In genomic region chr8:72415252-72415651, GRCm38 (mm10) we compare ENCODE assay signal across 14 mouse cellular contexts. TPM values are rescaled to one million over a fixed set of nuclear protein-coding genes. Genes with fewer than 3 reads are reported as not detected.
DNase-seq lines count a peak whose midpoint lies in the region; ATAC-seq and TF ChIP-seq lines count a peak whose summit lies in the region.
"Had no signal": no experiment of that assay in that cellular context is flagged by ENCODE, and none has a peak within 500 bp of the region (broad histone marks: within the 10 kb centered on the region; RNA-seq: fewer than 3 reads in every experiment).

No protein-coding gene starts in this region.

- peaks cover 13% of the 10 kb centered on the region; the same call in 1 of the 2 replicates for H3K36me3 ChIP-seq in embryonic facial prominence, embryonic 13.5 days
- peaks cover 58% of the 10 kb centered on the region for H3K36me3 ChIP-seq in embryonic facial prominence, embryonic 10.5 days (replicated peaks)
- H3K36me3 ChIP-seq in intestine, embryonic 15.5 days: 0 out of 2 replicates have a peak, but pooled peaks cover 3% of the 10 kb centered on the region
- H3K36me3 ChIP-seq in intestine, postnatal 0 days (ENCODE audit: control insufficient read depth, insufficient read depth): no peaks in the 10 kb centered on the region; the same call in 1 of the 2 replicates

- peaks cover 71% of the 10 kb centered on the region for H3K4me1 ChIP-seq in embryonic facial prominence, embryonic 13.5 days
- H3K4me1 ChIP-seq in embryonic facial prominence, embryonic 10.5 days: peaks cover 56% of the 10 kb centered on the region
- H3K4me1 ChIP-seq in intestine, embryonic 15.5 days (replicated peaks): peaks cover 40% of the 10 kb centered on the region
- peaks cover 13% of the 10 kb centered on the region; the same call in 1 of the 2 replicates for H3K4me1 ChIP-seq in intestine, postnatal 0 days (replicated peaks; ENCODE audit: control insufficient read depth, insufficient read depth, low read length)

- ATAC-seq in embryonic facial prominence, embryonic 13.5 days (ENCODE audit: insufficient number of reproducible peaks, insufficient read depth, low FRiP score, low TSS enrichment, low read depth): no peak
- ATAC-seq in intestine, embryonic 15.5 days: 0 out of 2 replicates have a peak, but pooled peaks have one; percentile 5
- ATAC-seq in intestine, postnatal 0 days: no peak
- 0 out of 2 replicates have a peak, but pooled peaks have one; percentile 16 for ATAC-seq in megakaryocyte-erythroid progenitor cell, adult 5-6 weeks (replicated peaks; ENCODE audit: low FRiP score, low TSS enrichment, poor library complexity, severe bottlenecking)
- no peak for ATAC-seq in inflammation-experienced regulatory T-cells, adult 6 months
- ATAC-seq: forebrain, embryonic 15.5 days had no signal

- no peak for DNase-seq in embryonic facial prominence, embryonic 10.5 days (ENCODE audit: low spot score)
- peak; percentile 60 for DNase-seq in liver
- no peak for DNase-seq in left cerebral cortex, adult 18-20 months (ENCODE audit: low spot score in 2 of 2)
- DNase-seq: adrenal gland, adult 8-10 months; layer of hippocampus, postnatal 36 days; lung, adult 18-20 months; thymus, adult 2 months had no signal

- no peaks in the 10 kb centered on the region for H3K27me3 ChIP-seq in embryonic facial prominence, embryonic 13.5 days
- H3K27me3 ChIP-seq in embryonic facial prominence, embryonic 10.5 days (replicated peaks; ENCODE audit: low read depth, poor library complexity, severe bottlenecking): no peaks in the 10 kb centered on the region
- H3K27me3 ChIP-seq in intestine, embryonic 15.5 days (replicated peaks): no peaks in the 10 kb centered on the region
- H3K27me3 ChIP-seq in intestine, postnatal 0 days (replicated peaks; ENCODE audit: control insufficient read depth, insufficient read depth, low read length): no peaks in the 10 kb centered on the region
- H3K27me3 ChIP-seq: forebrain, embryonic 15.5 days had no signal

- TF ChIP-seq CTCF in intestine, postnatal 0 days (IDR thresholded peaks at IDR 0.05; ENCODE audit: low read depth): no peak

- no peak overlapping the region for H3K4me3 ChIP-seq in embryonic facial prominence, embryonic 13.5 days
- no peak overlapping the region for H3K4me3 ChIP-seq in embryonic facial prominence, embryonic 10.5 days
- H3K4me3 ChIP-seq in intestine, embryonic 15.5 days (replicated peaks): no peak overlapping the region
- H3K4me3 ChIP-seq in intestine, postnatal 0 days (ENCODE audit: low read depth, low read length): no peak overlapping the region
- H3K4me3 ChIP-seq: forebrain, embryonic 15.5 days had no signal

- H3K9ac ChIP-seq in embryonic facial prominence, embryonic 13.5 days: peak overlapping the region; percentile 37; the same call in 1 of the 2 replicates
- no peak overlapping the region for H3K9ac ChIP-seq in intestine, embryonic 15.5 days
- H3K9ac ChIP-seq in intestine, postnatal 0 days (ENCODE audit: low read depth, low read length): no peak overlapping the region
- H3K9ac ChIP-seq: forebrain, embryonic 15.5 days had no signal

- no peaks in the 10 kb centered on the region for H3K9me3 ChIP-seq in embryonic facial prominence, embryonic 13.5 days
- no peaks in the 10 kb centered on the region for H3K9me3 ChIP-seq in embryonic facial prominence, embryonic 10.5 days
- no peaks in the 10 kb centered on the region for H3K9me3 ChIP-seq in intestine, embryonic 15.5 days
- H3K9me3 ChIP-seq in intestine, postnatal 0 days (ENCODE audit: control insufficient read depth): no peaks in the 10 kb centered on the region
- H3K9me3 ChIP-seq: forebrain, embryonic 15.5 days had no signal

- H3K4me2 ChIP-seq in embryonic facial prominence, embryonic 13.5 days: no peak overlapping the region
- H3K4me2 ChIP-seq in intestine, embryonic 15.5 days (replicated peaks): no peak overlapping the region
- no peak overlapping the region for H3K4me2 ChIP-seq in intestine, postnatal 0 days (replicated peaks; ENCODE audit: low read depth)
- H3K4me2 ChIP-seq: forebrain, embryonic 15.5 days had no signal

- peak overlapping the region; percentile 61 for H3K27ac ChIP-seq in embryonic facial prominence, embryonic 13.5 days
- H3K27ac ChIP-seq in embryonic facial prominence, embryonic 10.5 days (replicated peaks): no peak overlapping the region
- H3K27ac ChIP-seq in intestine, embryonic 15.5 days: no peak overlapping the region
- H3K27ac ChIP-seq in intestine, postnatal 0 days (ENCODE audit: low read depth, low read length): no peak overlapping the region
- H3K27ac ChIP-seq: forebrain, embryonic 15.5 days; kidney, postnatal 0 days had no signal

- WGBS in embryonic facial prominence, embryonic 13.5 days: 69% methylated on average over 2 of the region's 2 CpGs
- WGBS in embryonic facial prominence, embryonic 10.5 days: 74% methylated on average over 2 of the region's 2 CpGs
- 70% methylated on average over 2 of the region's 2 CpGs for WGBS in intestine, embryonic 15.5 days
- 64% methylated on average over 2 of the region's 2 CpGs for WGBS in intestine, postnatal 0 days

RNA-seq across cellular contexts. Expression of gene Eps15l1, which starts 6.0 kb away (rescaled TPM):
- 65.1 and 66.9 TPM in 2 replicates for polyA plus RNA-seq in embryonic facial prominence, embryonic 13.5 days (2015; fragmentation: Nextera tagmentation; extraction: Ambion mirVana)
- polyA plus RNA-seq in embryonic facial prominence, embryonic 10.5 days (2016; fragmentation: Nextera tagmentation; extraction: Ambion mirVana): 79.8 and 81.6 TPM in 2 replicates
- 43.6 and 45.5 TPM in 2 replicates for polyA plus RNA-seq in intestine, embryonic 15.5 days (2015; fragmentation: Nextera tagmentation; extraction: Ambion mirVana)
- 16.3 and 17.3 TPM in 2 replicates for polyA plus RNA-seq in intestine, postnatal 0 days (2015; fragmentation: Nextera tagmentation; extraction: Ambion mirVana)
- 83.6 and 114 TPM in 2 replicates for total RNA-seq in megakaryocyte-erythroid progenitor cell, adult 5-6 weeks (2014; fragmentation: Nextera tagmentation)
- 28.8 and 37.5 TPM in 2 replicates for total RNA-seq in megakaryocyte-erythroid progenitor cell, adult 5-6 weeks (2017)
- polyA plus RNA-seq in inflammation-experienced regulatory T-cells, adult 6 months (2017; shearing (Covaris generic)): 10 to 100 TPM; 45.6 to 60.7 (median 51.1) TPM
- total RNA-seq in left cerebral cortex, adult 18-20 months (2021): 10 to 100 TPM; 62.2 to 63.4 TPM

RNA-seq across cellular contexts. Expression of gene Calr3, which starts 28.4 kb away (rescaled TPM):
- 1.1 and 1.8 TPM in 2 replicates for polyA plus RNA-seq in embryonic facial prominence, embryonic 13.5 days (2015; fragmentation: Nextera tagmentation; extraction: Ambion mirVana)
- polyA plus RNA-seq in embryonic facial prominence, embryonic 10.5 days (2016; fragmentation: Nextera tagmentation; extraction: Ambion mirVana): 1.2 and 1.4 TPM in 2 replicates
- 0.98 and 1.1 TPM in 2 replicates for polyA plus RNA-seq in intestine, embryonic 15.5 days (2015; fragmentation: Nextera tagmentation; extraction: Ambion mirVana)
- polyA plus RNA-seq in intestine, postnatal 0 days (2015; fragmentation: Nextera tagmentation; extraction: Ambion mirVana): 0.46 and 0.55 TPM in 2 replicates
- total RNA-seq in megakaryocyte-erythroid progenitor cell, adult 5-6 weeks (2014; fragmentation: Nextera tagmentation): 0.47 and 0.79 TPM in 2 replicates
- total RNA-seq in megakaryocyte-erythroid progenitor cell, adult 5-6 weeks (2017): 3.3 and 6.2 TPM in 2 replicates
- under 1 TPM; 0.20 to 0.59 (median 0.31) TPM for polyA plus RNA-seq in inflammation-experienced regulatory T-cells, adult 6 months (2017; shearing (Covaris generic))
- total RNA-seq in left cerebral cortex, adult 18-20 months (2021): 1 to 10 TPM; 1.0 to 1.1 TPM

RNA-seq across cellular contexts. Expression of gene 1700030K09Rik, which starts 28.4 kb away (rescaled TPM):
- polyA plus RNA-seq in embryonic facial prominence, embryonic 13.5 days (2015; fragmentation: Nextera tagmentation; extraction: Ambion mirVana): 18.5 and 19.9 TPM in 2 replicates
- 14.5 and 16.1 TPM in 2 replicates for polyA plus RNA-seq in embryonic facial prominence, embryonic 10.5 days (2016; fragmentation: Nextera tagmentation; extraction: Ambion mirVana)
- polyA plus RNA-seq in intestine, embryonic 15.5 days (2015; fragmentation: Nextera tagmentation; extraction: Ambion mirVana): 11.8 and 11.9 TPM in 2 replicates
- polyA plus RNA-seq in intestine, postnatal 0 days (2015; fragmentation: Nextera tagmentation; extraction: Ambion mirVana): 3.6 and 3.8 TPM in 2 replicates
- total RNA-seq in megakaryocyte-erythroid progenitor cell, adult 5-6 weeks (2014; fragmentation: Nextera tagmentation): 5.4 and 13.0 TPM in 2 replicates
- 5.2 and 6.9 TPM in 2 replicates for total RNA-seq in megakaryocyte-erythroid progenitor cell, adult 5-6 weeks (2017)
- 1 to 10 TPM; 4.3 to 7.1 (median 6.4) TPM for polyA plus RNA-seq in inflammation-experienced regulatory T-cells, adult 6 months (2017; shearing (Covaris generic))
- 1 to 10 TPM; 9.2 to 9.5 TPM for total RNA-seq in left cerebral cortex, adult 18-20 months (2021)

RNA-seq across cellular contexts. Expression of gene Cherp, which starts 59.8 kb away (rescaled TPM):
- polyA plus RNA-seq in embryonic facial prominence, embryonic 13.5 days (2015; fragmentation: Nextera tagmentation; extraction: Ambion mirVana): 70.7 and 74.0 TPM in 2 replicates
- polyA plus RNA-seq in embryonic facial prominence, embryonic 10.5 days (2016; fragmentation: Nextera tagmentation; extraction: Ambion mirVana): 112 and 115 TPM in 2 replicates
- 47.4 and 49.6 TPM in 2 replicates for polyA plus RNA-seq in intestine, embryonic 15.5 days (2015; fragmentation: Nextera tagmentation; extraction: Ambion mirVana)
- polyA plus RNA-seq in intestine, postnatal 0 days (2015; fragmentation: Nextera tagmentation; extraction: Ambion mirVana): 17.8 and 19.4 TPM in 2 replicates
- total RNA-seq in megakaryocyte-erythroid progenitor cell, adult 5-6 weeks (2014; fragmentation: Nextera tagmentation): 118 and 132 TPM in 2 replicates
- 15.6 and 34.7 TPM in 2 replicates for total RNA-seq in megakaryocyte-erythroid progenitor cell, adult 5-6 weeks (2017)
- polyA plus RNA-seq in inflammation-experienced regulatory T-cells, adult 6 months (2017; shearing (Covaris generic)): 10 to 100 TPM; 48.9 to 68.1 (median 66.7) TPM
- total RNA-seq in left cerebral cortex, adult 18-20 months (2021): 10 to 100 TPM; 70.4 to 72.7 TPM

Comparison
In these comparisons a context has a peak if more than half of its experiments do, and no peak if none do; other contexts are left out.
1. ATAC-seq: peak in intestine, embryonic 15.5 days (single experiment) and megakaryocyte-erythroid progenitor cell, adult 5-6 weeks (single experiment); none in embryonic facial prominence, embryonic 13.5 days (single experiment), intestine, postnatal 0 days (single experiment) and inflammation-experienced regulatory T-cells, adult 6 months (single experiment).